Mouse (Mus musculus): ENCODE results near the gene Nampt. TPM values are rescaled to one million over a fixed set of nuclear protein-coding genes. Genes with fewer than 3 reads are reported as not detected.

Nampt gene
- 1 to 10 TPM in 1 of 2 experiments, under 1 TPM in 1; 0.54 to 3.9 TPM for polyA plus RNA-seq (2012; fragmentation: generic; extraction: Trizol)

GRCm38 (mm10) chr12:32819416-32819815, at the start of gene Nampt:
Gene Nampt, plus strand, starts transcription at chr12:32819545.

Other genes starting within 250 kb of the Nampt start
- 10 to 100 TPM; 11.1 to 19.2 TPM for gene Sypl, start 134.3 kb downstream of the Nampt start, polyA plus RNA-seq (2012; fragmentation: generic; extraction: Trizol)